32 mouse cellular contexts compared by ENCODE assay signal in the genomic region with DNA sequence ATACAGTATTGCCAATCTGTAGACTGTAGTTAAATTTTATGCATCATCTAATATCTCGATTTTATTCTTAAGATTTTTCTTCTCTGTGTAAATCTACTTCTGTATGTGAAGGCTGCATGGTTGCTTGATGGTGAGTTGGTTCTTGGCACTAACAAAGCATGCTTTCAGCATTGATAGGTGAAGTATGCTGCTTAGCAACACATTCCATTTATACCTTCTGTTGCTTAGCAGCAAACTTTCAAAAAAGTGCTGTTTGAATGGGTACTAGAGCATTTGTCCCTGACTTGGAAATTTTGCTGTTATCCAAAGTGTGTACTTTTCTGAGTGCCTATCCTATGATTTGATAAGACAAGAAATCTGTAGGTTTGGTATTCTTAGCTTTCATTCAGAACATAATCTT.
DNase-seq lines count a peak whose midpoint lies in the region; ATAC-seq and TF ChIP-seq lines count a peak whose summit lies in the region.
"Had no signal": no experiment of that assay in that cellular context is flagged by ENCODE, and none has a peak within 500 bp of the region (broad histone marks: within the 10 kb centered on the region; RNA-seq: fewer than 3 reads in every experiment).

No protein-coding gene starts in this region.

- ATAC-seq in forebrain, postnatal 0 days, result peak; percentile 45; the same call in 1 of the 2 replicates
- ATAC-seq in lung, embryonic 14.5 days (ENCODE audit: insufficient read depth), result peak; percentile 44; the same call in 1 of the 2 replicates
- ATAC-seq: forebrain, embryonic 15.5 days; inflammation-experienced regulatory T-cells, adult 6 months; midbrain, embryonic 13.5 days; Patski had no signal

- no peak overlapping the region for H3K4me2 ChIP-seq in forebrain, postnatal 0 days (ENCODE audit: low read depth)
- no peak overlapping the region for H3K4me2 ChIP-seq in lung, embryonic 14.5 days
- H3K4me2 ChIP-seq: forebrain, embryonic 15.5 days; heart, embryonic 12.5 days; hindbrain, embryonic 14.5 days; limb, embryonic 12.5 days; liver, embryonic 15.5 days; lung, embryonic 15.5 days; midbrain, embryonic 13.5 days; neural tube, embryonic 12.5 days had no signal

- no peak overlapping the region for H3K27ac ChIP-seq in forebrain, postnatal 0 days (ENCODE audit: low read depth, low read length)
- no peak overlapping the region for H3K27ac ChIP-seq in forebrain, embryonic 10.5 days
- H3K27ac ChIP-seq in layer of hippocampus, adult 2 months, result no peak overlapping the region
- no peak overlapping the region for H3K27ac ChIP-seq in lung, embryonic 14.5 days (ENCODE audit: low read depth)
- H3K27ac ChIP-seq: forebrain, embryonic 15.5 days; gastrocnemius, adult 2 months; hindbrain, embryonic 14.5 days; limb, embryonic 12.5 days; liver, embryonic 15.5 days; lung, embryonic 15.5 days; midbrain, embryonic 13.5 days; neural tube, embryonic 12.5 days had no signal

- TF ChIP-seq POLR2A in brain, embryonic 14.5 days (IDR thresholded peaks at IDR 0.05; ENCODE audit: borderline replicate concordance, extremely low read depth, insufficient read depth, insufficient read length, poor library complexity, severe bottlenecking), result no peak

- H3K9ac ChIP-seq in forebrain, postnatal 0 days, result no peak overlapping the region
- no peak overlapping the region for H3K9ac ChIP-seq in lung, embryonic 14.5 days
- H3K9ac ChIP-seq: forebrain, embryonic 15.5 days; heart, embryonic 12.5 days; hindbrain, embryonic 14.5 days; limb, embryonic 12.5 days; liver, embryonic 15.5 days; lung, embryonic 15.5 days; midbrain, embryonic 13.5 days; neural tube, embryonic 12.5 days had no signal

- peak; percentile 30 for DNase-seq in forebrain, postnatal 0 days
- DNase-seq in forebrain, embryonic 10.5 days (ENCODE audit: extremely low spot score, low spot score), result no peak
- DNase-seq in layer of hippocampus, adult 9-11 months, result peak; percentile 4
- no peak for DNase-seq in layer of hippocampus, adult 2 months (ENCODE audit: low spot score in 2 of 2)
- peak; percentile 12 for DNase-seq in lung, embryonic 14.5 days
- no peak for DNase-seq in lung, postnatal 10 days
- peak; percentile 28 for DNase-seq in brain, embryonic 14.5 days (ENCODE audit: low read depth)
- DNase-seq in heart, adult 8-10 months (ENCODE audit: low spot score), result no peak
- DNase-seq: adrenal gland, postnatal 14 days; cerebellum, adult 2 months; cerebellum, postnatal 14 days; gastrocnemius, adult 2 months; gastrocnemius, postnatal 36 days; heart, adult 18-20 months; heart, postnatal 4 days; kidney, adult 11 months; kidney, postnatal 14 days; layer of hippocampus, postnatal 36 days; lung, postnatal 4 days; thymus, postnatal 4 days had no signal

- no peaks in the 10 kb centered on the region for H3K4me1 ChIP-seq in forebrain, postnatal 0 days (ENCODE audit: insufficient read depth)
- H3K4me1 ChIP-seq in forebrain, embryonic 10.5 days, result no peaks in the 10 kb centered on the region
- H3K4me1 ChIP-seq in lung, embryonic 14.5 days (ENCODE audit: insufficient read depth), result no peaks in the 10 kb centered on the region
- H3K4me1 ChIP-seq: forebrain, embryonic 15.5 days; heart, embryonic 12.5 days; limb, embryonic 12.5 days; liver, embryonic 15.5 days; lung, embryonic 15.5 days; megakaryocyte, embryonic 14.5 days; midbrain, embryonic 13.5 days; neural tube, embryonic 12.5 days had no signal

- no peaks in the 10 kb centered on the region for H3K9me3 ChIP-seq in forebrain, postnatal 0 days (ENCODE audit: low read length)
- H3K9me3 ChIP-seq in forebrain, embryonic 10.5 days, result no peaks in the 10 kb centered on the region
- no peaks in the 10 kb centered on the region for H3K9me3 ChIP-seq in lung, embryonic 14.5 days (ENCODE audit: low read depth, low read length)
- H3K9me3 ChIP-seq: forebrain, embryonic 15.5 days; heart, embryonic 12.5 days; limb, embryonic 12.5 days; liver, embryonic 15.5 days; lung, embryonic 15.5 days; megakaryocyte, embryonic 14.5 days; midbrain, embryonic 13.5 days; neural tube, embryonic 12.5 days had no signal

- WGBS in forebrain, postnatal 0 days, result 52% methylated on average over 1 of the region's 1 CpGs
- WGBS in forebrain, embryonic 10.5 days, result 81% methylated on average over 1 of the region's 1 CpGs
- WGBS in lung, embryonic 14.5 days, result 53% methylated on average over 1 of the region's 1 CpGs

- TF ChIP-seq CTCF in forebrain, postnatal 0 days (IDR thresholded peaks at IDR 0.05; ENCODE audit: low read depth), result no peak
- no peak for TF ChIP-seq CTCF in layer of hippocampus, adult 2 months (conservative IDR thresholded peaks at IDR 0.05)
- no peak for TF ChIP-seq CTCF in lung, embryonic 14.5 days (IDR thresholded peaks at IDR 0.05; ENCODE audit: low read depth)
- TF ChIP-seq CTCF in brain, embryonic 14.5 days (IDR thresholded peaks at IDR 0.05; ENCODE audit: borderline replicate concordance, extremely low read depth, insufficient read depth, insufficient read length), result no peak

- no peaks in the 10 kb centered on the region for H3K27me3 ChIP-seq in forebrain, postnatal 0 days (ENCODE audit: insufficient read depth, low read length)
- H3K27me3 ChIP-seq in forebrain, embryonic 10.5 days (ENCODE audit: poor library complexity, severe bottlenecking), result no peaks in the 10 kb centered on the region
- no peaks in the 10 kb centered on the region for H3K27me3 ChIP-seq in lung, embryonic 14.5 days (ENCODE audit: insufficient read depth, low read length)
- H3K27me3 ChIP-seq: forebrain, embryonic 15.5 days; heart, embryonic 12.5 days; limb, embryonic 12.5 days; liver, embryonic 15.5 days; lung, embryonic 15.5 days; megakaryocyte, embryonic 14.5 days; midbrain, embryonic 13.5 days; neural tube, embryonic 12.5 days; Patski had no signal

- H3K36me3 ChIP-seq in forebrain, postnatal 0 days (ENCODE audit: insufficient read depth), result no peaks in the 10 kb centered on the region
- no peaks in the 10 kb centered on the region for H3K36me3 ChIP-seq in forebrain, embryonic 10.5 days (replicated peaks)
- no peaks in the 10 kb centered on the region for H3K36me3 ChIP-seq in lung, embryonic 14.5 days (ENCODE audit: insufficient read depth)
- H3K36me3 ChIP-seq: forebrain, embryonic 15.5 days; heart, embryonic 12.5 days; limb, embryonic 12.5 days; liver, embryonic 15.5 days; lung, embryonic 15.5 days; midbrain, embryonic 13.5 days; neural tube, embryonic 12.5 days had no signal

- H3K4me3 ChIP-seq in forebrain, postnatal 0 days (ENCODE audit: low read depth, low read length), result no peak overlapping the region
- H3K4me3 ChIP-seq in forebrain, embryonic 10.5 days, result no peak overlapping the region
- no peak overlapping the region for H3K4me3 ChIP-seq in layer of hippocampus, adult 2 months
- no peak overlapping the region for H3K4me3 ChIP-seq in lung, embryonic 14.5 days (ENCODE audit: low read depth, low read length)
- H3K4me3 ChIP-seq: erythroblast, embryonic 14.5 days; forebrain, embryonic 15.5 days; gastrocnemius, adult 2 months; heart, embryonic 12.5 days; limb, embryonic 12.5 days; liver, embryonic 15.5 days; lung, embryonic 15.5 days; megakaryocyte, embryonic 14.5 days; midbrain, embryonic 13.5 days; neural tube, embryonic 12.5 days had no signal

Comparison
In these comparisons a context has a peak if more than half of its experiments do, and no peak if none do; other contexts are left out.
1. DNase-seq: peak in forebrain, postnatal 0 days (single experiment), layer of hippocampus, adult 9-11 months (single experiment), lung, embryonic 14.5 days (single experiment) and brain, embryonic 14.5 days (single experiment); none in forebrain, embryonic 10.5 days (single experiment), layer of hippocampus, adult 2 months (0 of 2), lung, postnatal 10 days (single experiment) and heart, adult 8-10 months (single experiment).